Mouse (Mus musculus): Measurements from ENCODE around the gene Cog5. TPM values are rescaled to one million over a fixed set of nuclear protein-coding genes. Genes with fewer than 3 reads are reported as not detected.

Gene Cog5
- total and polyA plus RNA-seq, 3 experiments: 34.8 to 42.7 (median 39.3) TPM

DNA sequence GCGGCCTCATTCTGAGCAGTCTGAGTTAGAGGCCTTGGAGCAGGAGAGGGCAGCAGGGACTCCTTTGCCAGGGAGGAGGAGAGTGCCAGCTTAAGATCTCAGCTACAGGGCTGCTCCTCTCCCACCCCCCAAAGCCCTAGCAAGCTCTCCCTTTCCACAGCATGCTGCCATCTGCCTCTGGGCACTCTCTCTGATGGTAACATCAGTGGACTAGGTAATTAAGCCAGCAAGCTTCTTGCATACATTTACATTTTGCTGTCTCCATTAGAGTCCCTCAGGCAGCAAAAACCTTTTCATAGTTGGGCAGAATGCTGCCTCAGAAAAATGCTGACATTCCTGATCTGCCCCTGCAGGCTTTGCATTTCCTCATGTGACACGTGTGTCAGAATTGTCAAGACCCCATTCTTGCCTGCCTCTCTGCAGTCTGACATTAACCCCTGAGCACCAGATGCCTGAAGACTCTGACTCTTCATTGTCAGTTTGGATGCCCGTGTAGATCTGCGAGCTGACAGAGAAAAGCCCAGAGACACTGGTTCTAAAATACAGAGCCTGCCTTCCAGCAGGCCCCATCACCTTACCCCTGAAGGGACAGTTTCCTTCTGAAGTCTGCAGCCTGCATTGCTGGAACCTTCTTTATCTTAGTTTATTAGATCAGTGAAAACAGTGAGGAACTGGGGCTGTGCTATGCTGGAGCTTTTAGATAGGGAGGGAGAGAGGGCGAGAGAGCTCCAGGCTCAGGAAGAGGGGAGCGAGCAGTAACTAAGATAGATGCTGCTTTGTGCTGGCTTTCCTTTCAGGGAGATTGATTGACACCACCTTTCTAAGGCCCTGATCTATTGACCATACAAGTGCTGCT, 251.3 kb downstream of the Cog5 start:
- Histone ChIP-seq H3K4me3 (replicated peaks in 1 of 3; ENCODE audit: low read depth in 2 of 3, low read length in 2 of 3, poor library complexity in 1 of 3) (no peak overlapping the region), H3K79me2 (replicated peaks; ENCODE audit: control insufficient read depth, extremely low read depth, insufficient read depth, poor library complexity, severe bottlenecking) (no peaks in the 10 kb centered on the region), H3K27me3 (replicated peaks) (no peaks in the 10 kb centered on the region), H3K4me2 (ENCODE audit: insufficient read depth, low read depth, poor library complexity, severe bottlenecking) (no peak overlapping the region), H3K9ac (ENCODE audit: insufficient read depth, low read depth) (no peak overlapping the region), H3K36me3 (replicated peaks in 1 of 2; ENCODE audit: control insufficient read depth in 1 of 2, insufficient read depth in 1 of 2, low read length in 1 of 2) (peaks cover 10 to 30% of the 10 kb centered on the region in 2 experiments), H3K9me3 (replicated peaks; ENCODE audit: low read length) (no peaks in the 10 kb centered on the region), H3K27ac (ENCODE audit: insufficient read depth, low read depth) (no peak overlapping the region), H3K4me1 (ENCODE audit: control insufficient read depth in 1 of 2, insufficient read depth in 2 of 2) (no peaks in the 10 kb centered on the region)
- dilution Hi-C loops (cut with MboI; ENCODE audit: extremely low pct_ligation_motif_present, extremely low pct_unique_long_range_greater_than_20kb, low sequenced_read_pairs): no loop called here
- DNase-seq (ENCODE audit: extremely low read depth): no peak
- in situ Hi-C loops (cut with MboI; ENCODE audit: low pct_ligation_motif_present, low pct_unique_long_range_greater_than_20kb, low sequenced_read_pairs): no loop called here
- TF ChIP-seq TBP (conservative IDR thresholded peaks at IDR 0.05; ENCODE audit: low read depth, low read length): no peak
- no peak for TF ChIP-seq ZMIZ1 (IDR thresholded peaks at IDR 0.05; ENCODE audit: low read depth, low read length)
- TF ChIP-seq SIN3A (IDR thresholded peaks at IDR 0.05; ENCODE audit: low read length): no peak

DNA sequence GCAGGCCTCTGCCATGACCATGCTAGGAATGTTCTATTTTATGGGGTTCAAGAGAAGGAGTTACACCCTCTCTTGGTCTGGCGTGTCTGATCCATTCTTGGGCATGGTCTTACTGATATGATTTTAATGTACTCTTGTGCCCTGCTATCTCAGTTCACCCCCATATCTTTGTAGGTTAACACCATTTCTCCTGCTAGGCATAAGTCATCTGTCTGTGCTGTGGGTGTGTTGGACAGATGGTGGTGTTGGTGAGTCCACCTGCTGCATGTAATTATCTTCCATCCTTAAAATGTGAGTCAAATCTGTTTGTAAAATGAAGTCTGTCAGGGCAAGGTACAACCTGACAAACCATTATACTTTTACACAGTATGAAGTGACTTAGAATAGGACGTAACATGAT, 252.8 kb downstream of the Cog5 start:
- H3K9me3 ChIP-seq (replicated peaks; ENCODE audit: low read length): no peaks in the 10 kb centered on the region
- in situ Hi-C loops (cut with MboI; ENCODE audit: low pct_ligation_motif_present, low pct_unique_long_range_greater_than_20kb, low sequenced_read_pairs): no loop called here

DNA sequence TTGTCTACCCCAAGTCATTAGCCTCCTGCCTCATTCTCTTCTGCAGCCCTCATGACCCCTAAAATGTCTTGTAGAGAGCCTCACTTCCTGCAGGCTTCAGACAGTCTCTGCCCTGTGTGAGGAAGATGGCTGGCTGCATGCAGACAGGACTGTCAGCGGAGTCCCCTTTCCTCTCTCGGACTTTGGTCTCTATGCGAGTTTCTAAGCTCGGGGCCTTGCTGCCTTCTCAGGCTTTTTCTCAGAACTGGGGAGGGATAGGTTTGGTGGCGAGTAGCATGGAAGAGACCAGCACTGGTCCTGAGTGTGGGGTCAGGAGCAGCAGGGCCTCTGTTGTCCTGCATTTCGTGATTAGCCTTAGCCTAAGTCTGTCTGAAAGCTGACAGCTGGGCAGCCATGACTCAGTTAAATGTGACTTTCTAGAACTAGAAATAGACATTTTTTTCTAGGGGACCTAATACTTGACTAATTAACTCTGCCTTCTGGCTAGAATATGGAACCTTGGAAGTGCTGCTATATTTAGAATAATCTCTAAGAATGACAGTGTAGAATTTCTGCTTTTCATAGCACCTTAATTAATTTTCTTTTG, 258.4 kb downstream of the Cog5 start:
- Histone ChIP-seq H3K4me3 (replicated peaks in 1 of 3; ENCODE audit: low read depth in 2 of 3, low read length in 2 of 3, poor library complexity in 1 of 3) (no peak overlapping the region), H3K79me2 (replicated peaks; ENCODE audit: control insufficient read depth, extremely low read depth, insufficient read depth, poor library complexity, severe bottlenecking) (no peaks in the 10 kb centered on the region), H3K27ac (ENCODE audit: insufficient read depth, low read depth) (no peak overlapping the region), H3K36me3 (replicated peaks in 1 of 2; ENCODE audit: control insufficient read depth in 1 of 2, insufficient read depth in 1 of 2, low read length in 1 of 2) (peaks cover 0 to 30% of the 10 kb centered on the region in 2 experiments), H3K27me3 (replicated peaks) (no peaks in the 10 kb centered on the region), H3K9ac (ENCODE audit: insufficient read depth, low read depth) (no peak overlapping the region), H3K9me3 (replicated peaks; ENCODE audit: low read length) (no peaks in the 10 kb centered on the region), H3K4me1 (ENCODE audit: control insufficient read depth in 1 of 2, insufficient read depth in 2 of 2) (no peaks in the 10 kb centered on the region), H3K4me2 (ENCODE audit: insufficient read depth, low read depth, poor library complexity, severe bottlenecking) (no peak overlapping the region)
- in situ Hi-C loops (cut with MboI; ENCODE audit: low pct_ligation_motif_present, low pct_unique_long_range_greater_than_20kb, low sequenced_read_pairs): no loop called here
- dilution Hi-C loops (cut with MboI; ENCODE audit: extremely low pct_ligation_motif_present, extremely low pct_unique_long_range_greater_than_20kb, low sequenced_read_pairs): no loop called here
- no peak for DNase-seq (ENCODE audit: extremely low read depth)
- TF ChIP-seq ETS1 (conservative IDR thresholded peaks at IDR 0.05; ENCODE audit: low read depth, low read length): no peak
- TF ChIP-seq SMC3 (IDR thresholded peaks at IDR 0.05; ENCODE audit: low read depth, low read length): no peak
- TF ChIP-seq POLR2AphosphoS2 (IDR thresholded peaks at IDR 0.05; ENCODE audit: low read depth, low read length): no peak
- TF ChIP-seq ELF1 (IDR thresholded peaks at IDR 0.05; ENCODE audit: low read depth, low read length): no peak
- TF ChIP-seq USF2 (conservative IDR thresholded peaks at IDR 0.05; ENCODE audit: low read depth, low read length): no peak
- no peak for TF ChIP-seq KAT2A (IDR thresholded peaks at IDR 0.05; ENCODE audit: insufficient replicate concordance, low read length)
- no peak for TF ChIP-seq MAZ (IDR thresholded peaks at IDR 0.05; ENCODE audit: low read depth, low read length)
- TF ChIP-seq RCOR1 (conservative IDR thresholded peaks at IDR 0.05; ENCODE audit: low read depth, low read length): no peak
- TF ChIP-seq USF1 (IDR thresholded peaks at IDR 0.05; ENCODE audit: low read depth, low read length): no peak
- TF ChIP-seq ZKSCAN1 (IDR thresholded peaks at IDR 0.05; ENCODE audit: borderline replicate concordance, low read depth, low read length): no peak
- TF ChIP-seq GABPA (IDR thresholded peaks at IDR 0.05; ENCODE audit: insufficient replicate concordance, low read depth, low read length): no peak
- TF ChIP-seq HCFC1 (IDR thresholded peaks at IDR 0.05; ENCODE audit: low read depth, low read length): no peak
- TF ChIP-seq ZNF384 (IDR thresholded peaks at IDR 0.05; ENCODE audit: low read depth, low read length): no peak
- TF ChIP-seq RAD21 (IDR thresholded peaks at IDR 0.05; ENCODE audit: low read depth, low read length): no peak

More for the DNA sequence above, 252.8 kb downstream of the Cog5 start:
- no peak for DNase-seq (ENCODE audit: extremely low read depth)
- H3K9ac ChIP-seq (ENCODE audit: insufficient read depth, low read depth): no peak overlapping the region
- TF ChIP-seq USF1 (IDR thresholded peaks at IDR 0.05; ENCODE audit: low read depth, low read length) (no peak), ZMIZ1 (IDR thresholded peaks at IDR 0.05; ENCODE audit: low read depth, low read length) (no peak), PAX5 (IDR thresholded peaks at IDR 0.05; ENCODE audit: low read length) (no peak), KAT2A (IDR thresholded peaks at IDR 0.05; ENCODE audit: insufficient replicate concordance, low read length) (no peak), EP300 (IDR thresholded peaks at IDR 0.05; ENCODE audit: low read length) (no peak), SIN3A (IDR thresholded peaks at IDR 0.05; ENCODE audit: low read length) (no peak), ZNF384 (IDR thresholded peaks at IDR 0.05; ENCODE audit: low read depth, low read length) (no peak), TBP (conservative IDR thresholded peaks at IDR 0.05; ENCODE audit: low read depth, low read length) (no peak), ETS1 (conservative IDR thresholded peaks at IDR 0.05; ENCODE audit: low read depth, low read length) (no peak), BHLHE40 (IDR thresholded peaks at IDR 0.05; ENCODE audit: low read depth, low read length) (no peak), USF2 (conservative IDR thresholded peaks at IDR 0.05; ENCODE audit: low read depth, low read length) (no peak), MAFK (IDR thresholded peaks at IDR 0.05; ENCODE audit: insufficient replicate concordance, low read length) (no peak), HCFC1 (IDR thresholded peaks at IDR 0.05; ENCODE audit: low read depth, low read length) (no peak), JUN (IDR thresholded peaks at IDR 0.05; ENCODE audit: insufficient read depth, low read depth, low read length) (no peak), TCF12 (IDR thresholded peaks at IDR 0.05; ENCODE audit: low read depth, low read length) (no peak), ELF1 (IDR thresholded peaks at IDR 0.05; ENCODE audit: low read depth, low read length) (no peak), NRF1 (IDR thresholded peaks at IDR 0.05; ENCODE audit: low read depth, low read length) (no peak), ZKSCAN1 (IDR thresholded peaks at IDR 0.05; ENCODE audit: borderline replicate concordance, low read depth, low read length) (no peak), SMC3 (IDR thresholded peaks at IDR 0.05; ENCODE audit: low read depth, low read length) (no peak)
- H3K79me2 ChIP-seq (replicated peaks; ENCODE audit: control insufficient read depth, extremely low read depth, insufficient read depth, poor library complexity, severe bottlenecking): no peaks in the 10 kb centered on the region
- peaks cover 7 to 23% of the 10 kb centered on the region in 2 experiments for H3K36me3 ChIP-seq (replicated peaks in 1 of 2; ENCODE audit: control insufficient read depth in 1 of 2, insufficient read depth in 1 of 2, low read length in 1 of 2)
- no peaks in the 10 kb centered on the region for H3K4me1 ChIP-seq (ENCODE audit: control insufficient read depth in 1 of 2, insufficient read depth in 2 of 2)
- H3K4me2 ChIP-seq (ENCODE audit: insufficient read depth, low read depth, poor library complexity, severe bottlenecking): no peak overlapping the region
- no peak overlapping the region for H3K27ac ChIP-seq (ENCODE audit: insufficient read depth, low read depth)
- no peaks in the 10 kb centered on the region for H3K27me3 ChIP-seq (replicated peaks)
- dilution Hi-C loops (cut with MboI; ENCODE audit: extremely low pct_ligation_motif_present, extremely low pct_unique_long_range_greater_than_20kb, low sequenced_read_pairs): no loop called here
- H3K4me3 ChIP-seq (replicated peaks in 1 of 3; ENCODE audit: low read depth in 2 of 3, low read length in 2 of 3, poor library complexity in 1 of 3): no peak overlapping the region

Measured in CH12.LX (cell line).